17 mouse cellular contexts compared by ENCODE assay signal in genomic region chr15:103289600-103289999, GRCm38 (mm10). TPM values are rescaled to one million over a fixed set of nuclear protein-coding genes. Genes with fewer than 3 reads are reported as not detected.
DNase-seq lines count a peak whose midpoint lies in the region; ATAC-seq lines count a peak whose summit lies in the region.
"Had no signal": no experiment of that assay in that cellular context is flagged by ENCODE, and none has a peak within 500 bp of the region (broad histone marks: within the 10 kb centered on the region; RNA-seq: fewer than 3 reads in every experiment).

No protein-coding gene starts in this region.

- DNase-seq in heart, embryonic 10.5 days (ENCODE audit: low spot score) = no peak
- no peak for DNase-seq in heart, postnatal 4 days
- DNase-seq in neural tube, embryonic 11.5 days (ENCODE audit: low spot score) = no peak
- DNase-seq in neural tube, embryonic 10.5 days (ENCODE audit: extremely low spot score, low spot score) = no peak
- DNase-seq in cerebellum, adult 9-10 months = no peak
- no peak for DNase-seq in thymus, postnatal 14 days
- DNase-seq: adrenal gland, postnatal 36 days; B cell, adult 2 months; heart, adult 2 months; lung, adult 18-20 months had no signal

- no peak overlapping the region for H3K4me3 ChIP-seq in heart, embryonic 10.5 days
- no peak overlapping the region for H3K4me3 ChIP-seq in neural tube, embryonic 11.5 days (ENCODE audit: low read depth, low read length)
- H3K4me3 ChIP-seq in midbrain, embryonic 12.5 days = no peak overlapping the region
- no peak overlapping the region for H3K4me3 ChIP-seq in liver, embryonic 12.5 days
- H3K4me3 ChIP-seq: heart, adult 2 months had no signal

- ATAC-seq in neural tube, embryonic 11.5 days (ENCODE audit: insufficient read depth, low FRiP score, low TSS enrichment) = no peak
- no peak for ATAC-seq in midbrain, embryonic 12.5 days (ENCODE audit: low FRiP score, low read depth)
- no peak for ATAC-seq in liver, embryonic 12.5 days

- H3K36me3 ChIP-seq in heart, embryonic 10.5 days = peaks cover 55% of the 10 kb centered on the region
- H3K36me3 ChIP-seq in neural tube, embryonic 11.5 days (ENCODE audit: control insufficient read depth, insufficient read depth, low read length) = peaks cover 11% of the 10 kb centered on the region
- H3K36me3 ChIP-seq in midbrain, embryonic 12.5 days = peaks cover 47% of the 10 kb centered on the region
- H3K36me3 ChIP-seq in liver, embryonic 12.5 days = peaks cover 84% of the 10 kb centered on the region

- 38% methylated on average over 5 of the region's 5 CpGs for WGBS in heart, embryonic 10.5 days
- 34% methylated on average over 5 of the region's 5 CpGs for WGBS in neural tube, embryonic 11.5 days
- WGBS in midbrain, embryonic 12.5 days = 45% methylated on average over 5 of the region's 5 CpGs
- 83% methylated on average over 5 of the region's 5 CpGs for WGBS in liver, embryonic 12.5 days (ENCODE audit: insufficient replicate concordance)

- no peak overlapping the region for H3K4me2 ChIP-seq in neural tube, embryonic 11.5 days (ENCODE audit: low read depth)
- no peak overlapping the region for H3K4me2 ChIP-seq in midbrain, embryonic 12.5 days (replicated peaks)
- H3K4me2 ChIP-seq in liver, embryonic 12.5 days = no peak overlapping the region

- H3K27me3 ChIP-seq in heart, embryonic 10.5 days (ENCODE audit: insufficient read depth, poor library complexity, severe bottlenecking) = no peaks in the 10 kb centered on the region
- no peaks in the 10 kb centered on the region for H3K27me3 ChIP-seq in neural tube, embryonic 11.5 days (ENCODE audit: control insufficient read depth, insufficient read depth, low read length)
- no peaks in the 10 kb centered on the region for H3K27me3 ChIP-seq in midbrain, embryonic 12.5 days
- no peaks in the 10 kb centered on the region for H3K27me3 ChIP-seq in liver, embryonic 12.5 days (replicated peaks)

- no peak overlapping the region for H3K9ac ChIP-seq in neural tube, embryonic 11.5 days (ENCODE audit: low read length)
- H3K9ac ChIP-seq in midbrain, embryonic 12.5 days (replicated peaks) = peak overlapping the region; percentile 24; the same call in 1 of the 2 replicates
- H3K9ac ChIP-seq in liver, embryonic 12.5 days = no peak overlapping the region

- H3K27ac ChIP-seq in heart, embryonic 10.5 days = peak overlapping the region; percentile 16; the same call in 1 of the 2 replicates
- H3K27ac ChIP-seq in neural tube, embryonic 11.5 days (ENCODE audit: low read depth, low read length) = peak overlapping the region; percentile 76
- H3K27ac ChIP-seq in midbrain, embryonic 12.5 days (replicated peaks) = peak overlapping the region; percentile 58
- no peak overlapping the region for H3K27ac ChIP-seq in liver, embryonic 12.5 days
- H3K27ac ChIP-seq: heart, adult 2 months had no signal

- peaks cover 18% of the 10 kb centered on the region for H3K4me1 ChIP-seq in heart, embryonic 10.5 days
- H3K4me1 ChIP-seq in neural tube, embryonic 11.5 days (ENCODE audit: control insufficient read depth, insufficient read depth, low read length) = peaks cover 28% of the 10 kb centered on the region
- H3K4me1 ChIP-seq in midbrain, embryonic 12.5 days = peaks cover 23% of the 10 kb centered on the region
- peaks cover 14% of the 10 kb centered on the region for H3K4me1 ChIP-seq in liver, embryonic 12.5 days

- no peaks in the 10 kb centered on the region for H3K9me3 ChIP-seq in heart, embryonic 10.5 days
- H3K9me3 ChIP-seq in neural tube, embryonic 11.5 days (ENCODE audit: control insufficient read depth, low read length) = no peaks in the 10 kb centered on the region
- no peaks in the 10 kb centered on the region for H3K9me3 ChIP-seq in midbrain, embryonic 12.5 days
- H3K9me3 ChIP-seq in liver, embryonic 12.5 days (replicated peaks) = no peaks in the 10 kb centered on the region
- H3K9me3 ChIP-seq: G1E had no signal

RNA-seq across cellular contexts. Expression of gene Copz1, which starts 17.1 kb away (rescaled TPM):
- 220 and 264 TPM in 2 replicates for polyA plus RNA-seq in heart, embryonic 10.5 days (2016; fragmentation: Nextera tagmentation; extraction: Ambion mirVana)
- total RNA-seq in heart, postnatal 4 days (2021) = 10 to 100 TPM; 88.7 to 91.2 TPM
- 307 and 317 TPM in 2 replicates for polyA plus RNA-seq in neural tube, embryonic 11.5 days (2014; fragmentation: Nextera tagmentation; extraction: Ambion mirVana)
- 232 and 235 TPM in 2 replicates for polyA plus RNA-seq in midbrain, embryonic 12.5 days (2016; fragmentation: Nextera tagmentation; extraction: Ambion mirVana)
- polyA plus RNA-seq in liver, embryonic 12.5 days (2016; fragmentation: Nextera tagmentation; extraction: Ambion mirVana) = 246 and 250 TPM in 2 replicates

RNA-seq across cellular contexts. Expression of gene Gpr84, which starts 20.8 kb away (rescaled TPM):
- 0.35 TPM in 1 of 2 replicates, not detected in the other for polyA plus RNA-seq in heart, embryonic 10.5 days (2016; fragmentation: Nextera tagmentation; extraction: Ambion mirVana)
- total RNA-seq in heart, postnatal 4 days (2021) = not detected
- polyA plus RNA-seq in neural tube, embryonic 11.5 days (2014; fragmentation: Nextera tagmentation; extraction: Ambion mirVana) = 0.34 and 0.50 TPM in 2 replicates
- polyA plus RNA-seq in midbrain, embryonic 12.5 days (2016; fragmentation: Nextera tagmentation; extraction: Ambion mirVana) = 0.10 and 0.20 TPM in 2 replicates
- 0.75 and 0.78 TPM in 2 replicates for polyA plus RNA-seq in liver, embryonic 12.5 days (2016; fragmentation: Nextera tagmentation; extraction: Ambion mirVana)
- total RNA-seq: adrenal gland, postnatal 36 days; common myeloid progenitor, adult 5-6 weeks; G1E; heart, adult 2 months; neutrophil, adult 5-6 weeks had no signal
- polyA plus RNA-seq: G1E; thymus, postnatal 0 days had no signal

RNA-seq across cellular contexts. Expression of gene Nfe2, which starts 31.4 kb away (rescaled TPM):
- 15.2 and 19.4 TPM in 2 replicates for polyA plus RNA-seq in heart, embryonic 10.5 days (2016; fragmentation: Nextera tagmentation; extraction: Ambion mirVana)
- 1 to 10 TPM; 1.0 to 1.1 TPM for total RNA-seq in heart, postnatal 4 days (2021)
- 6.5 and 7.3 TPM in 2 replicates for polyA plus RNA-seq in neural tube, embryonic 11.5 days (2014; fragmentation: Nextera tagmentation; extraction: Ambion mirVana)
- 3.4 and 3.8 TPM in 2 replicates for polyA plus RNA-seq in midbrain, embryonic 12.5 days (2016; fragmentation: Nextera tagmentation; extraction: Ambion mirVana)
- polyA plus RNA-seq in liver, embryonic 12.5 days (2016; fragmentation: Nextera tagmentation; extraction: Ambion mirVana) = 168 TPM in 2 replicates
- total RNA-seq: left cerebral cortex, postnatal 25 days had no signal

RNA-seq across cellular contexts. Expression of gene Hnrnpa1, which starts 49.4 kb away (rescaled TPM):
- polyA plus RNA-seq in heart, embryonic 10.5 days (2016; fragmentation: Nextera tagmentation; extraction: Ambion mirVana) = 682 and 901 TPM in 2 replicates
- total RNA-seq in heart, postnatal 4 days (2021) = 100 to 1,000 TPM; 408 to 415 TPM
- 1,373 and 1,392 TPM in 2 replicates for polyA plus RNA-seq in neural tube, embryonic 11.5 days (2014; fragmentation: Nextera tagmentation; extraction: Ambion mirVana)
- polyA plus RNA-seq in midbrain, embryonic 12.5 days (2016; fragmentation: Nextera tagmentation; extraction: Ambion mirVana) = 1,196 and 1,287 TPM in 2 replicates
- polyA plus RNA-seq in liver, embryonic 12.5 days (2016; fragmentation: Nextera tagmentation; extraction: Ambion mirVana) = 584 and 591 TPM in 2 replicates

RNA-seq across cellular contexts. Expression of gene Cbx5, which starts 50.0 kb away (rescaled TPM):
- 152 and 154 TPM in 2 replicates for polyA plus RNA-seq in heart, embryonic 10.5 days (2016; fragmentation: Nextera tagmentation; extraction: Ambion mirVana)
- total RNA-seq in heart, postnatal 4 days (2021) = 100 to 1,000 TPM; 146 TPM
- polyA plus RNA-seq in neural tube, embryonic 11.5 days (2014; fragmentation: Nextera tagmentation; extraction: Ambion mirVana) = 187 and 189 TPM in 2 replicates
- 203 and 216 TPM in 2 replicates for polyA plus RNA-seq in midbrain, embryonic 12.5 days (2016; fragmentation: Nextera tagmentation; extraction: Ambion mirVana)
- polyA plus RNA-seq in liver, embryonic 12.5 days (2016; fragmentation: Nextera tagmentation; extraction: Ambion mirVana) = 84.2 and 84.5 TPM in 2 replicates
